Mouse (Mus musculus): Measurements from ENCODE around the gene Skp2.

Skp2 gene

DNA sequence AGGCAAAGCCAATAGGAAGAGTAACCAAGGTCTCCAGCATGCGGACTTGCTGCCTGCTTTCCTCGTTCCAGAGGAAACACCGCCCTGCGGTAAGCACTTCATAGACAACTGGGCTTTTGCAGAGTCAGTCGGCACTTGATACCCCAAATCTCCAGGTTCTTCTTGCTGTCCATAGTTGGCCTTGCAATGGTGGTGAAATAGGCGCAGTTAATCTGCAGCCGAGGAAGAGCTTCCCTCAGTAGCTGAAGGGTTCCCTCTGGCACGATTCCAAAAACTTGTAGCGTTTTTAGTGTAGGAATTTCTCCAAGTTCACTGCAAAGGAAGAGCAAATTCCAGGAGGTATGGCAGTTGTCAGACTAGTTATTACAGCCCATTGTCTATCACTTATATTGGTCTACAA is 41.7 kb downstream of the Skp2 start:
- DNase-seq (ENCODE audit: low read depth): no peak

DNA sequence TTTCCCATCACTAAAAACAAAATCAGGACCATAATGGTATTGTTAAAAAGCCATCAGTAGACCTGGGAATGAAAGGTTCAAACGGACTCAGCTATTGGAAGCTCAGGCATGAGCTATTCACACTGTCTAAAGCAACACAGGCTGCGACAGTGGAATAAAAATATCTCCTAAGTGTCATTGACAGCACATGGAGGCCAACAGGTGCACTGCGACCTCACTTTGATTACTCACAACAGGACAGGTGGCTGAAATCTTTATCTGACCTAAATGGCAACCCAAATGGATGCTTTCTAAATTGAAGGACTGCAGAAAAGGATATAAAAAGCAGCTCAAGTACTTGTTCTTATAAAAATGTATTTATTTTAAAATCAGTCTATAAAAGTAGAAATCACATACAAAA is 43.6 kb downstream of the Skp2 start:
- DNase-seq (ENCODE audit: low read depth): no peak

DNA sequence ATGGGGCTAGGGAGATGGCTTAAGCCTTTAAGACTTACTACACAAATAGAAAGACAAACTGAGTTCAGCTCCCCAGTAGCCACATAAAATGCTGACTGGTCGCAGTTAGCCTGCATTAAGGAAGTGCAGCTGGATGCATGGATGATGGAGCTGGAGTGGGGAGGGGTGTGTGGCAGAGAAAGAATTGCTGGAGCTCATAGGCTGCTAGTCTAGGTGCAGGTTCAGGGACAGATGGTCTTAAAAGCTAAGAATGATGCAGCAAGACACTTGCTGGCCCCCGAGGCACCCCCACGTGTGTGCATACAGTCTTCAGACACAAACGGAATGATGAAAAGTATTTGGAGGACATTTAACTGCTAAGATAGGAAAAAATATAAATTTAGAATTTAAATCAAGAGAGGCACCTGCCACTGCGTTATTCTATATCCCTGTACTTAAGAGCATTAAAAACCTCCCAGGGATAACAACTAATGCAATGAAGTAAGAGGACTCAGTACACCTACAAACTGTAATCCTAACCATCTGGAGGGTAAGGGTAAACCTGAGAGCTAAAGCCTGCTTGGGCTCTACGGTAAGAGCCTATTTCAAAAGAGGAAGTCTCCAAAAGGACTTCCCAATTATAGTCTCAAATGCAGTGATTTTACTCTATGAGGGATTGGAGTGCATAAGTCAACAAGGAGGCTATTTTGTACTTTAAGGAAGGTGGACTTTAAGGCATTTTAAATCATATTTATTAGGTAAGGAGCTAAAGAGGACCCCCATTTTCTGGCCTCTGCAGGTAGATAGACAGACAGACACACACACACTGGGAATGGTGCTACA is 44.5 kb downstream of the Skp2 start:
- no peak for DNase-seq (ENCODE audit: low read depth)

DNA sequence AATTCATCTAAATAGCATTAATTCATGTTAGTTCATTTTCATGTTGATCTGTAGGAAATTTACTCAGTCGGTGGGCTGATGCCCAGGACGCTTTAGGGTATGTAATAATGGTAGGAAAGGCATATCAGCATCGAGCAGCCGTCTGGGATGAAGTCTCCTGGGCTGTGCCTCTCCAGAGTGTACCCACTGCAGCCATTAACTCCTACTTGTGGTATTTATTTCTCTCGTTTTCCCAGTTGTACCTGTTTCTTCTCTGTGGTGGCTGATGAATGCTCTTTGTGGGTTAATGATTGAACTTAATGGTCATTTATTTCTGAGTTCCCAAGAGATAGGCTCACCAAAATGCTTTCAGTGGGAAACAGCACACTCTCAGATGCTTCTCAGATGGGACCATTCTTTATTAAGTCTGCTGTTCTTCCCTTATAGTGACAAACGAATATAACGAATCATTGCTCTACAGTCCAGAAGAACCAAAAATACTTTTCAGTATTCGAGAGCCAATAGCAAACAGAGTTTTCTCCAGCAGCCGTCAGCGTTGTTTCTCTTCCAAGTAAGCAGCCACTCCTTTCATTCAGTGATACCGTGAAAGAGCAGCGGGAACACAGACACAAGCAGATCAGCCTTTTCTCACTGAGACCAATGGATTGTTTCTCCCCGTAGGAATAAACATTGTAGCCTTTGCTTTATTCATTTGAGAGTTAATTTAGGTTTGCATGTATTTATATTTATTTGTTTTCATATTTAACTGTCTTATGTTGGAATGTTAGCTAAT is 48.7 kb downstream of the Skp2 start:
- no peak for DNase-seq (ENCODE audit: low read depth)

DNA sequence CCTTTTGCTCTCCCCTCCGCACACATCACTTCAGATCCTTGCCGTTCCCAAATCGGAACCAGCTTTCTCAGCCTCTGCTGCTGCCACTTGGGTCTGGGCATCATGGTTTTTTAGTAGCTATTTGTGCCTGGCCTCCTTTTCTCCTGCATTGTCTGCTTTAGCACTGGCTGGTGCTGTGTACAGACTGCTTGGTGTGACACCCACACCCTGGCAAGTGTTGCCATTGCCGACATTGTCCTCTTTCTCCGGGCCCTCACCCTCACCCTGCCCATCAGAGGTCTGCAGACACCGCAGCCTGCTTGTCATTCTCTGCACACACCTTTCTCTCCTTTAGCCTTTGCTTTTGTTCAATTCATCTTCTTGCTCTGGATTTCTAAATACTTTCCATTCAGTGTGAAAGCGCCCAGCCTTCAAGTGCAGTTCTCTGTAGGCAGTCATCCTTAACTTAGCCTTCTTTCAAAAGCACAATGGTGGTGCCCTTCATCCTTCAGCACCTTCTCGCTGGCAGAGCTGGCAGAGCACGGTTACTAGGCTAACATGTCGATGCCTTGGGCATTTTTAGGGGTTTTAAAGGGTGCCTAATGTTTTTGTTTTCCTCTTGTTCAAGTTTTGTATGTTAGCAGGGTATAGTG is 54.7 kb downstream of the Skp2 start:
- DNase-seq (ENCODE audit: low read depth): no peak

DNA sequence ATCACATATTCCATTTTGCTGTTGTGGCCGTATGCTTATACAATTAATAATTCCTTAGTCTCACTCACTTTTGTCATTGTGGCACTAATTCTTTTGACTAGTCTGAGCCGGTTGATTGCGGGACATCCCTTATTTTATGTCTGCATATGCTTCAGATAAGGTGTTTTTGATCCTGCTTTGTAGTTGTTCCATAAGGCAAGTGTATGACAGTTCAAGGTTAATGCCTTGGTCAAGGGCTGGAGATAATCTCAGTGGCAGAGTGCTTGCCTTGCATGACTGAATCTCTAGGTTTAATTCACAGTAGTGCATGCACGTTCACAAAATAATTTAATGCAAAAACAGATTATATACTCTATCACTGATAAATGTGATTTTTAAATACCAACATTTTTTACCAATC is 58.4 kb downstream of the Skp2 start:
- DNase-seq (ENCODE audit: low read depth): no peak

DNA sequence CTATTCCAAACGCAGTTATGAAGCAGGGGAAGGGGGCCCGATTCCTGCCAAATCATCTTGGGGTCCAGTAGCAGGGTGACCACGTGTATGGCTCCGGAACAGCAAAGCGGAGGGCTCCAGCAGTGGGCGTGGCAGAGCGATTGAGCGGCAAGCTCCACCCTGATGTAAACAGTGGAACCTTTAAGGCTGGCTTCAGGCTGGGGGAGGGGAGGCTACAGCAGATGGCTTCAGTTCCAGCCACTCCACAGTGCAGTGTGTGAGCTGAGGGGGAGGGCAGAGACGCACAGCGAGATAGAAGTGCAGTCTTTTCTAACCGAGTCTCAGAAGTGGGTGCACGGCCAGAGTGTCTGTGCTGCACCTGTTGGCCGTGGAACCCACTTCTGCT is 60.9 kb downstream of the Skp2 start:
- no peak for DNase-seq (ENCODE audit: low read depth)

DNA sequence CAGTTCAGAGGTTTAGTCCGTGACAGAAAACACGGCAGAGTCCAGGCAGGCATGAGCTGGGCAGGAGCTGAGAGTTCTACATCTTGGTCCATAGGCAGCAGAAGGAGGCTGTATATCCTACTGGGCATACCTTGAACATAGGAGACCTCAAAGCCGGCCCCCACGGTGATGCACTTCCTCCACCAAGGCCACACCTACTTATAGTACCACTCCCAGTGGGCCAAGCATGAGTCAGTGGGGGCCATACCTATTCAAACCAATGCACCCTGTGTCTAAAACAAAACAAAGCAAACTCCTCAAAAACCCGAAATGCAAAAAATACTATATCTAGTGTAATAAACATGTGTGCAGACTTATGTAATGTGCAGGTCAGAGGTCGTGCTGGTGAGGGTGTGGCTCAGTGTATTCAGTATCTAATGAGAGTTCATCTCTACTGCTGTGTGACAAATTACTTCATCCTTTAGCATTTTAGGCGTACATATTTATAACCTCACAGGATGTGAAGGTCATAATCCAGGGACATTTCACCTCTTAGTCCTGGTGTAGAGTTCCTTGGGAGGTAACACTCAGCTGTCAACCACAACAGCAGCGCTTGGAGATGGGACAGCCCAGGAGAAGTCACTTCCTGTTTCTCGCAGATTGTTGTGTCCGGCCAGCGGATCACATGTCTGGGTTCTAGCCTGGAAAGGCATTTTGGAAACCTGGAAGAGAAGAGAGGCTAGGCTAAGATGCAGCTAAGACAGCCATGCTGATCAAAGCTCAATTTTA is 61.4 kb downstream of the Skp2 start:
- no peak for DNase-seq (ENCODE audit: low read depth)

DNA sequence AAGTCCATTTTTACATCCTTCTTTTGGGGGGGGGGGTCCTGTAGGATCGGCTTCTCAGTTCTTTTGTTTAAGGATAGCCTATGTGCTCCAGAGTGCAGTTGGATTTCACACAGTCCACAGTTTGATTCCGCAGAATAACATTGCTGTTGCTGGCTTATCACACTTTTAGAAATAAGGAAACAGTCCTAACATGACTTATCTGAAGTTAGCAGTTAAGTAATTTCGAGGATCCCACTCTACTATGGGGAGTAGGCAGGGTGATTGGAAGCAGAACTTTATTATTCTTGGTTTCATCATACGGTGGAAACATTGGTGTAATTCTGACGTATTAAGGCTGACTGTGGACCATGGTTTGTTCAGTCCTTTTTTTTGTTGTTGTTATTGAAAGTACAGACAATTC is 64.6 kb downstream of the Skp2 start:
- DNase-seq (ENCODE audit: low read depth): no peak

DNA sequence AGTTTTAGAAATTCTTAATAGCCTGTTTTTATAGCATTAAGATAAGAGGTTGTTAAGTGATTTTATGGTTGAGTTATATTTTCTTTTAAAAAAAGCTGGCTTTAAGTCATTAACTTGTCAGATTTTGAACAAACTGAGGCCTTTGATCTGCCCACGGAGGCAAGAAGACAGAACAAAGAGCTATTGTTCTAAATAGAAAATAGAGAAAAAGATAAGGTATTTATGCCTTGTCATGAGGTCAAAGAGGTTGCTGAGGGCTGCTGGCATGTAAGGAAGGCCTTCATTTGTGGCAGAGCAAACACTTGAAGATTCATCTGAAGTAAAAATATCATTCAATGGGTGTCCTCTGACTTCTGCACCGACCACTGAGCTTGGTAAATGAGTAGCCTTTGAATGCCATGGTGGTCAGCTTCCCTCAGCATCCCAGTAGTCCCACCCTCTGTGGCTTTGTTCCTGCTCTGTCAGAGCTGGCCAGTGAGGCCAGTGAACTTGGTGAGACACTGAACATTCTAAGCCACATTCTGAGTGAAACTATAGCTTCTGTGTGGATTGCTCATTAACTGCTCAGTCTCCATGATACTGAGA is 66.0 kb downstream of the Skp2 start:
- DNase-seq (ENCODE audit: low read depth): no peak

DNA sequence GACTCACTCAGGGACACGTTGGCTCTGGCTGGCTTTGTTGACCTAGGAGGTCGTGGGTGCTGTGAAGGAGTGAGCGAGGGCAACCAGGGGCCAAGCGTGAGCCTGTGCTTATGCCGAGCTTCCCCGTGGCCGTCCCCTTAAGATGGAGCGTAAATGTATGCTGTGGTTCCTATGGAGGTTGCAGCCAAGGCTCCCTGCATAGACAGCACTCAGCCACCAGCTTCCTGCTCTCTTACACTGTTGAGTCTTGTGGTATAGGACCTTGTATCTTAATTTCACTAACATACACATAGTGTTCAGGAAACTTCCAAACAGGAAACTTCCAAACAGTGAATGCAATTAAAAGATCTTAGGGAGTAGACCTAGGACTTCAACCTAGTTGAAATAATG is 66.5 kb downstream of the Skp2 start:
- DNase-seq (ENCODE audit: low read depth): no peak

DNA sequence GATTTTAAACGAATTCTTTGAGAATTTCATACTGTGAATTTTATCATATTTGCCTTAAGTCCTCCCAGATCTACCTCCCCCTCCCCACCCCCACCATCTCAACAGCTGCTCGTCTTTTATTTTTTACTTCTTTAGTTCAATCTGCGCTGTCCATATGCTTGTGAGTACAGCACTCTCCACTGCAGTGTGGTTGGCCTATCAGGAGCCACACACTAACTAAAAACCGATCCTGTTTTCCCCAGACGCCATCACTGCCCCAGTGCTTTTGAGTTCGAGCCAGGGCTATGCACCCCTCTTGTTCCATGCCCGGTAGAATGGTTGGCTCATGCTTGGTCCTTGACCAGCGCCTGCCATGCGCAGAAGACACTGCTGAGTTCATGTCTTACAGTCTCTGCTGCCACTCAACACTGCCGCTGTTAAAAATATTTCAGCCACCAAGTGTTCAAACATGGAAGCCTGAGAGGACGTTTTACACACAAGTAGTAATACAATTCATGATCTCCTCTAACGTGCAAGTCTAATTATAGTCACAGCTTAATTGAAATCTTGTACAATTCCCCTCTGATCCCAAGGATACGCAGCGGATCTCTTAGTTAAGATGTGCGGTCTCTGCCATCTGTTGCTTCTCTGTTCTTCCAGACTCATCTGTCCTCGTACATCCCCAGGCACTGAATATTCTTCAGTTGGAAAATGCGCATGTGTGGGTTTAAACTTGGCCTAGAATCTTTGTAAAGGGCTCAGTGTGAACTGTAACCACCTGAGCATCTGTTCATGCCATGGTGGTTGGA is 67.1 kb downstream of the Skp2 start:
- DNase-seq (ENCODE audit: low read depth): no peak

DNA sequence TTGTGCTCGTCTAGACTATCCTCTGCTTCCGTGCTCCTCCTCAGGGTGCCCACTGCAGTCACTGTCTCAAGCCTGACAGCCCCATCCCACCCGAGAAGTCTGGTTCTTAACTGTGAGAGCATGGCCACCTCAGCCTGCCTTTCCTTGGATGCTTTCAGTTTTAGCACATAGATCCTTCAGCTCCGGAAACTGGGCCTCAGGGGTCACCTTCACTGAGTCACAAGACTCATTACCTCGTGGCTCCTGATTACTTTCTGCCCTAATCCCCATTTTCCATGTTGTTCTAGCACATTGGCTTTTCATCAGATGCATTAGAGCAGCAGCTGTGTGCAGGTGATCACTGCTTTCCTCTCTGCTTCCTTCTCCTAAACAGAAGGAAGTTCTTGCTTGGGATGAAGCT is 67.8 kb downstream of the Skp2 start:
- DNase-seq (ENCODE audit: low read depth): no peak

DNA sequence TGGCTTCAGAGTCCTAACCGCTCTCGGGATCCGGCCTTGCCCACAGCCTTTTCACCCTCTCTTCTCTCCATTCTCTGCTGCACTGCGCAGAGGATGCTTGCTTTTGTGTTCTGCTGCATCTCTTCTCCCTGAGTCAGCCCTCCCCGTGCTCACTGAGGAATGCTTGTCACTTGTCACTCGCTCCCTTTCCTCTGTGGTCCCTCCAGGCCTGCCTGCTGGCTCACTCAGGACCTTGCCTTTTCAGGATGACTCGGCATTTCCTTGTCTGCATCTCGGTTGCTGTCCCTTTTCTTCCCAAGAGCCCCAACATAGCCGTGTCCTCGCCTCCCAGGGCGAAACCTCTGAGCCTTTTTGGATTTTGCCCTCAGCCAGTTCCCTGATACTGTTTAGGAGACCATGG is 68.4 kb downstream of the Skp2 start:
- DNase-seq (ENCODE audit: low read depth): no peak

DNA sequence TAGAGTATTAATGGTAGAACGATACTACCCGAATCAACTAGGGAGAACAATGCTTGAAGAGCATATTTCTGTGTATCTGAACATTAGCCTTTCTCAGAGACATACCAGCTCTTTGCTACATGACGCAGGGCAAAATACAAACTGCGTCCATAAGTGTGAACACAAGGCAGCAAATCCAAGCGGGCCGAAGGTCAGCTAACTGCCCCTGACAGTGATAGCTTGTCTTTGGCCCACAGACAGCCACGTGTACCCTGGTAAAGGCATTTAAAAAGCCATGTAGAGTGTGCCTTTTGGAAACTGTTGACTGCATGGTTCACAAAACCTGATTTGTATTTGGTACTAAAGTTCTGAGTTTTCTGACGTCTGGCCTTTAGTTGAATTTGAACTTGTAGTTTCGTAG is 72.5 kb downstream of the Skp2 start:
- no peak for DNase-seq (ENCODE audit: low read depth)

DNA sequence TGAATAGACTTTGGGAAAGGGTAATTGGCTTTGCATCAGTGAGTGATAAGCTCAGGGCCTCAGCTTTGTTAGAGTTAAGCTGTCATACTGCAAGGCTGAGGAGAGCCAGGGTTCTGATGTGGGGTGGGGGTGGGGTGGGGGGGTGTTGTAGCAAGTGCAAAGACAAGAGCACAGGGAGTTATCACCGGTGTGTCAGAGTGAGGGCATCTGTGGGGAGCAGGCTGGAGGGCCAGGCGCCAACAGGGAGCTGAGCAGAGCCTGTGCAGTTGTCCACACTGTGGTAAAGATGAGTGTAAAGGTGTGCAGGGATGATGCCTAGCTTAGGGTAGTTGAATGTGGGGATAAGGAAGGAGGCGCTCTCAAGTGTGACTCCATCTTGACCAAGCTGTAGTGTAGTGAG is 73.9 kb downstream of the Skp2 start:
- DNase-seq (ENCODE audit: low read depth): no peak

DNA sequence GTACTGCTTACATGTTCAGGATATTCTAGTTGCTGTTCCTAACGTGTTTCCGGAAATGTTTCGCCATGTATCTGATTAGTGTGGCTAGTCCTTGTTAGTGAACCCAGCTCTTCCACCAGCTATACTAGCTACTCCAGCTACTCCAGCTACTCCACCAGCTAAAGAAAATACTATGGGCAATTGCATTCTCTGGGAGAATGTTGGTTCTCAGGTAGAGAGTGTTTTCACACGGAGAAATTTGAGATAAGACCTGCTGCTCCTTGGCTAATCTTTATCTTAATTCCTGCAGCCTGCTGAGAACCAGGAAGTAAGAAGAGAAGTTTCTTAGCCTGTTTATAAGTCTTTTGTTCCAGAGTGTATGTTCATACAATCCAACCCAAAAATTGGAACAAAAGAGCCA is 75.0 kb downstream of the Skp2 start:
- no peak for DNase-seq (ENCODE audit: low read depth)

DNA sequence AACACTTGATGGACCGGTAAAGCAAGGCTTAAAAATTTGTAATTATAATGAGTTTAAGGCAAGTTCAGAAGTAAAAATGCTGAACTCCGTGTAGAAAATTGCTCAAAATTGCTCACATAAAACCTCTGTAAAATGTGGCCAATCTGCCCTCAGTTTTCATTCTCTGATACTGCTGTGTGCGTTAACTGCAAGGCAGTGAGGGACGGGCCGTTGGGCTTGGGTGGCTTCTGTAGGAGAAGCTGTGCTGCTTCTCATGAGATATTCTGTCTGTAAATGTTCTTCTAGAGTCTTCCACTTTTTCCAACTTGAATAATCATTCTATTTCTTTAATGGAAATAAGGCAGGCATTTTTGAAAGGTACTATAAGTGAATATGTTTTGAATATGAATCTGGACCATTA is 75.6 kb downstream of the Skp2 start:
- no peak for DNase-seq (ENCODE audit: low read depth)

DNA sequence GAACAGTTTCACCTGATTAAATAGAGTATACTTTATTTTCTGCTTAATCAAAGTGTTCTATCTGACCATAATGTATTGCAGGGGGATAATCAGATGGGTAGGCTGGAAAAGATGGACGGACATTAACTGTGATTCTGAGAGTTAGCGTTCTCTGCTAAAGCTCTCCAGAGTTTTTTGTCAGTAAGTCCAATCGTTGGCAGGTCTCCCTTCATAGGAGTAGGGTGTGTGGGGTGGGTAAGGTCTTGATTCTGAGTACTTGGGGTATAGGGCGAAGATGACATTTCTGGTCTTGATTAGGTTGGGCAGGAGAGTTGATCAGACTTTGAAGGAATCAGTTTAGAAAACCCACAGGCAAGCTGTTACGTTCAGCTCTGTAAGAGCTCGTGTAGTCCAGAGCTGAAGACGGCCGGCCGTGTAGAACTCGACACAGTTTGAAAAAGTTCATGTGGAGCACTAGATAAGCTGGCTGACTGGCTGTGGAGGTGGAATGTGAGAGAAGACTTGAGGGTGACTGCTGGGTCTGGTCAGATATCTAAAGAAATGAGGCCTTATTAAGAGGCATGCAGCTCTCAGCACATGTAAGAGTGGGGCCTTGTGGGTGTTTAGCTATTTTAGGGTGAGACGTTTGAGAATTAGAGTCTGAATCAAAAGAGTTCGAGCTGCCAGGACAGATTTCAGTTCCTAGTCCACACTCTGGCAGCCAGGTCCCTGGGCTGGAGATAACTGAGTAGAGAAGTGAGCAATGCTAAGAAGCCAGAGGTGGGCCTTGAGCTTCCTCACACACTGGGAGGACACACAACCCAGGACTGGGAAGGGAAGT is 76.5 kb downstream of the Skp2 start:
- no peak for DNase-seq (ENCODE audit: low read depth)

DNA sequence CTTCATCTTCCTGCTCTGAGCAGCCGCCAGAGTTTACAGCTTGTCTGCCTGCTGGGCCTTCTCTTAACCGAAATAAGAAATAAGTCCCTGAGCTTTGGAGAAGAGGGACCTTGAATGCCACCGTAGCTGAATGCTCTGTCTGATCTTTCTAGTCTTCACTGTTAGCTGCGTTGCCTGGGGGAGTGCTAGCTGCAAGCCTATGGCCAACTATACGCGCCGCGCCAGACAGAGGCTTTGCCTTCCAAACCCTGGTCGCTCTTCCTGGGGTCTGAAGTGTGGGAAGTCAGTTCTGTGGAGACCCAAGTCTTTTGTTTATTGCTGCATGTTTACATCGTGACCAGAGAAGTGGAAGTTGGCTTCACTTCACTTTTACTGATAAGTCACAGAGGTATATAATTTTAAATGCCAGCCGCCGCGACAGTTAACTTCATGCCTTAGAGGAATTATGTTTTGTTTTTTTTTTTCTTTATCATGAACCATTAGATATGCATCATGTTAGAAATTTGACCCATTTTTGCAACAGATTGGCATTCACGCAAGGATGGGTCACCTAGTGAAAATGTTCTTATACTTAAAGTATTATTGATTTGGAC is 79.5 kb downstream of the Skp2 start:
- no peak for DNase-seq (ENCODE audit: low read depth)

Measured in fibroblast of lung, adult 2 months (primary cell).